Mouse (Mus musculus): ENCODE measurements around the gene Lbx1. TPM values are rescaled to one million over a fixed set of nuclear protein-coding genes. Genes with fewer than 3 reads are reported as not detected.
A peak's percentile ranks its signal among the peaks of the same experiment; 100 is the strongest.

Gene Lbx1
- polyA plus RNA-seq, 1 experiment, result 8.4 TPM

DNA sequence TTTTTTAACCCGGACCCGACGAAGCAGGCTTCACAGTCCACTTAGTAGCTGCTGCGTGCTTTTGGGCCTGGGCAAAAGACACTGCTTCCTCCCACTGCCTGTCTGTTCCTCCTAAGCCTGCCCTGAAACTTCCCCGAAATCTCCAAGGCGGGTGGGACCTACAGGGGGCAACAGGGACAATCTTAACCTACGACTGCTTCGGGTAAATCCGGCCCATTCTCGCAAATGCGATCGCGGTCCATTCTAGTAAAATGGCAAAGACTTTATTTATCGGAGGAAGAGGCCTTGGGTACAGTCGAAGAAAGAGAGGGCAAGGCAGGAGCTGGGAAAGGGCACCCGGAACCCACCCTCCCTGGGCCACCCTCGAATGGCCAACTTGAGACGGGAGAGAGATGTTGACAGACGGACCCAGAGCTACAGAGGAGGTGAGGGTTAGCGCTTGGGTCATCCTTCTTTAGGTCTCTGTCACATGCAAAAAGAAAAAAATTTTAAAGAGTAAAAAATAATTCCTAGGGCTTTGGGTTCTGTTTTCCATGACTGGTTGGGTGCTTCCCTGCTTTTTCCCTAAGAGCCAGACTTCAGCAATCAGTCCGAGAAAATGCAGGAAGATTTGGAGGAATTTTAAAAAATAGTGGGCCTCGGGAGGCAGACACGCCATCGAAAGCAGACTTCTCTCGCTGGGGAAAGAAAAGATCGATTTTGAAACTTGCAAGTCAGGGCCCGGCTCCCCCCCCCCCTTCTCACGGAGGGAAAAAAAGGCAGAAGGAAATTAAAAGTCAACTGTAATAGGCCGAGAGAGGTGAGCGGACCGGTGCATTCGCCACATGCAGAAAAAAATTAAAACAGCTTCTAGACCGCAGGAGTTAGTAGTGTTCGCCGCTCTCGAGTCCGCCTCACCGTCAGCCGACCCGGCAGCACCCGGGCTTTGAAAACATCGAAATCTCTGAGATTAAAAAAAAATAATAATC lies 2.9 kb downstream of the Lbx1 start:
- peak; percentile 39 for DNase-seq (ENCODE audit: low read depth)
- TF ChIP-seq CTCF (IDR thresholded peaks at IDR 0.05; ENCODE audit: borderline replicate concordance, extremely low read depth, insufficient read depth, insufficient read length) (no peak), POLR2A (IDR thresholded peaks at IDR 0.05; ENCODE audit: borderline replicate concordance, extremely low read depth, insufficient read depth, insufficient read length, poor library complexity, severe bottlenecking) (no peak)

DNA sequence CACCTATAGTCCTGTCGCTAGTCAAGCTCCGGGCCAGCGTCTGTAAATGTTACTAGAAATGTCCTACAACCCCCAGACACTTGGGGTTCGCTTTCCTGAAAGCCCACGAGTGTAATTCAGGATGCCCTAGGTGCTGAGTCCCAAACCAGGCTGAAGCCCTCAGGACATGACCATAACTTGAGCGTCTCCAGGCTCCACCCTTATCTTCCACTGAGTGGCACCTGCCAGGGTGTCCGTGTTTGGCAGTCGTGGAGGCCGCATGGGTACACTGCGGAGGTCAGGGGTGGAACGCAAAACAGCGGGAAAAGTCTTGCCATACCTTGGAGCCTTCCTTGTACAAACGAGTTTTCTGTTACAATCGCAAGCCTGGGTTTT lies 3.6 kb downstream of the Lbx1 start:
- TF ChIP-seq POLR2A (IDR thresholded peaks at IDR 0.05; ENCODE audit: borderline replicate concordance, extremely low read depth, insufficient read depth, insufficient read length, poor library complexity, severe bottlenecking) (no peak), CTCF (IDR thresholded peaks at IDR 0.05; ENCODE audit: borderline replicate concordance, extremely low read depth, insufficient read depth, insufficient read length) (no peak)
- no peak for DNase-seq (ENCODE audit: low read depth)

DNA sequence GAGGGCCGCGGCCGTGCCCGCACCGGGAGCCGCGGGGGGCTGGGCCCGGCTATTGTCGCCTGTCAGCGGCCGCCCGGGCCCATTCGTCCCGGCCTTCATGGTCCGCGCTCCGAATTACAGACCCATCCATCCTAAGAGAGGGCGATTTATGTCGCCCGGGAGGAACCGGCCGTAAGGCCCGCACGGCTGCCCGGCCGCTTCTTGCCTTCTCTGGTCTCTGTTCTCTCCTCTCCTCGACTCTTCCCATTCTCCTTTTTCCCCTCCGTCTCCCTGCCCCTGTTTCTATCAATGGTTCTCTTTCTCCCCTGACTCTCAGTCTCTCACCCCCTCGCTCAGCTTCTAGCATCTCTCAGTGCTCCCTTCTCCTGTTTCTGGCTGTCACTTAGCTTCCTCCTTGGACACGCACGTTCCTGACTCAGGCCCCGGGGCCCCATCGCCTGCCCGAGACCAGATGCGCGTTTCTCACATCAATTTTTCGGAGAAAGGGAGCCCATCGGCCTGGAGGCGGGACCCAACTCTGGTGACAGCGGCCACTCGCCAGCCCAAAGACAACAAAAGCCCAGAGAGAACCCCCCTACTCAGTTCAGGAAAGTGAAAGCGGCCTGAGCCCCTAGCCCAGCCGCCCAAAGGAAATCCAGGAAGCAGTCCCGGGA lies 4.1 kb downstream of the Lbx1 start:
- TF ChIP-seq CTCF (IDR thresholded peaks at IDR 0.05; ENCODE audit: borderline replicate concordance, extremely low read depth, insufficient read depth, insufficient read length) (no peak), POLR2A (IDR thresholded peaks at IDR 0.05; ENCODE audit: borderline replicate concordance, extremely low read depth, insufficient read depth, insufficient read length, poor library complexity, severe bottlenecking) (no peak)
- no peak for DNase-seq (ENCODE audit: low read depth)

DNA sequence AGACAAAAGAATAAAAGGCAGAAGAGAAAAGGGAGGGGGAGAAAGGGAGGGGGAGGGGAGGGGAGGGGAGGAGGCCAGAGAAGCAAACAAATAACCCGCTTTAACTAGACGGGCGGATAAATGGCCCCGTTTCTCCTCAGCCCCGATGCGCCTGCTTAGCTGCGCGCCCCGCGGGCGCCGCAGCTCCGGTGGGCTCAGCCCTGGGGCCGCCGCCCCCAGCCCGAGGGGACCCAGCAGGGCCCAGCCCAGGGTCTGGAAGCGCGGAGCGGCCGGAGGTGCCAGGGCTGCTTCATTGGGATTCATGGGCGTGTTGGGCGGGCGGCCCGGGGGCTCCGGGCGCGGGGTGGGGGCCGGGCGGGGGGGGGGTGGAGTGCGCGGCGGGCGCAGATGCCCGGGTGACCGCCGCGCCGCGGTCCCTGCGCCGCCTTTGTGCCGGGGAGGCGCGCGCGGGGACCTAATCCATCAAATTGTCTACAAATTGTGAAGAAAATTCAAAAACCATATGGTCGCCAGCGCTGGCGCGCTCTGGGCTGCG lies 4.7 kb downstream of the Lbx1 start:
- DNase-seq (ENCODE audit: low read depth), result no peak
- no peak for TF ChIP-seq POLR2A (IDR thresholded peaks at IDR 0.05; ENCODE audit: borderline replicate concordance, extremely low read depth, insufficient read depth, insufficient read length, poor library complexity, severe bottlenecking)
- TF ChIP-seq CTCF (IDR thresholded peaks at IDR 0.05; ENCODE audit: borderline replicate concordance, extremely low read depth, insufficient read depth, insufficient read length), result no peak

DNA sequence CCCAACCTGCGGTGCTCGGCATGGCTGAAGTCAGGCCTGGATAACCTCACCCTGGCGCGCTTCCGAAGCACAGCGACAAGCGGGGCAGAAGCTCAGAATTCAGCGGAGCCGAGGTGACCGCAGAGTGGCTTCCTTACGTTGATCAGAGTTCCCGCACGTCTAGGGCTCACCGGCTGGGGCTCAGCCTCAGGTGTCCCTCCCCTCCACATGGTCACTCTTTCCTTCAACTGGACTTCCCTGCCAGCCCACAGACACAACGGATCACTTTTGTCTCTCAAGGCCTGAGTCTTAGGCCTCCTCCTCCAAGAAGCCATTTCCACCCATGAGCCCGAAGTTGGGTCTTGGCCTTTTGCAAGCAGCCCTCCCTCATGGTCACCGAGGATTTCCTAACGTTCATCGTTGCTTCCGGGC lies 5.4 kb downstream of the Lbx1 start:
- no peak for TF ChIP-seq POLR2A (IDR thresholded peaks at IDR 0.05; ENCODE audit: borderline replicate concordance, extremely low read depth, insufficient read depth, insufficient read length, poor library complexity, severe bottlenecking)
- no peak for TF ChIP-seq CTCF (IDR thresholded peaks at IDR 0.05; ENCODE audit: borderline replicate concordance, extremely low read depth, insufficient read depth, insufficient read length)
- no peak for DNase-seq (ENCODE audit: low read depth)

DNA sequence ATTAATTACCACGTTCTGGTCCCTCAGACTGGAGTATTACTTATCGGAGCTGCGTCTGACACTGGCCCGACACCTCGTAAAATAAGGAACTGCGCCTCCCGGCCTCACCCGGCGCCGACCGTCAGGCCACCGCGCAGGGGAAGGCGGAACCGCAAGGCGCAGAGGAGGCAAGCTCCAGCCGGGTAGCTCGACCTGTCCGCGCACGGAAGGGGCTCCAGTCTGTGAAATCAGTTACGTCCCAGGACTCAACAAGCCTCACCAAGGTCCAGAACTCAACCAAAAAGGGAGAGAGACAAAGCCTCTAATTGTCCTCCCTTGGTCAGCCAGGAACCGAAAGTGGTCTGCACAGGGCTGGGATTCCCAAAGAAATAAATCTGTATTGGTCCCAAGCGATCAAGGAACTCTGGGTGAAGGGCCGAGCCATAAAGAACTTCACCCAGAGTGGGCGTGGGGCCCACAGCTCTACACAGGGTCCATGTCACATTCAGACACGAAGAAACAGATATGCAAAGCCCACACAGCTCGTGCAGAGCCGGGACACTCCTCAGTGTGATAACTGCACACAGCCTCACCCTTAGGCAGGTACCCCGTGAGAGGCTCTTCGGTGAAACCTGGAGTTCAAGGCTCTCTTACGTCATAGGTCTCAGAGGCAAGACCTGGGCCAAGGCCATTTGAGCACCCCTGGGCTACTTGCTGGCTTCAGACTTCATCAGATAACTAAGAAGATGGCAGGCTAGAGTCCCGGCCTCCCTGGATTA lies 6.1 kb downstream of the Lbx1 start:
- no peak for DNase-seq (ENCODE audit: low read depth)

DNA sequence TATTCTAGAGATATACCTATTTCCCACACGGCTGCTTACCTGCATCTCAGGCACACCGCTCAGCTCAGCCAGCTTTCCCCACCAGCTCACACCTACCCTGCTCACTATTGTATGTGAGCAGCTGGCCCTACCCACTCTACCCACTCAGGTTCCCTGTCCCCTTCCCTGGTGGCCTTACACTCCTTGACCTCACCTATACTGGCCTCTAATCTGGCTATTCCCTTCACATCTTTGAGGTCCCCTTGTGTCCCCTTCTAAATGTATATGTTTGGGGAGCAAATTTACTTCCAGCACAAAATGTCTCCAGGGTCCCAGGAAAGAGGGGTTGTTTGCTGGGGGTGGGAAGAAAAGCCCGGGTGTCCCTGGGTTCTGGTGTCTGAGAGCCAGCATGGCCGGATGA lies 6.8 kb downstream of the Lbx1 start:
- DNase-seq (ENCODE audit: low read depth), result no peak
- TF ChIP-seq CTCF (IDR thresholded peaks at IDR 0.05; ENCODE audit: borderline replicate concordance, extremely low read depth, insufficient read depth, insufficient read length) (no peak), POLR2A (IDR thresholded peaks at IDR 0.05; ENCODE audit: borderline replicate concordance, extremely low read depth, insufficient read depth, insufficient read length, poor library complexity, severe bottlenecking) (no peak)

More for the DNA sequence above, 6.1 kb downstream of the Lbx1 start:
- no peak for TF ChIP-seq CTCF (IDR thresholded peaks at IDR 0.05; ENCODE audit: borderline replicate concordance, extremely low read depth, insufficient read depth, insufficient read length)
- no peak for TF ChIP-seq POLR2A (IDR thresholded peaks at IDR 0.05; ENCODE audit: borderline replicate concordance, extremely low read depth, insufficient read depth, insufficient read length, poor library complexity, severe bottlenecking)

DNA sequence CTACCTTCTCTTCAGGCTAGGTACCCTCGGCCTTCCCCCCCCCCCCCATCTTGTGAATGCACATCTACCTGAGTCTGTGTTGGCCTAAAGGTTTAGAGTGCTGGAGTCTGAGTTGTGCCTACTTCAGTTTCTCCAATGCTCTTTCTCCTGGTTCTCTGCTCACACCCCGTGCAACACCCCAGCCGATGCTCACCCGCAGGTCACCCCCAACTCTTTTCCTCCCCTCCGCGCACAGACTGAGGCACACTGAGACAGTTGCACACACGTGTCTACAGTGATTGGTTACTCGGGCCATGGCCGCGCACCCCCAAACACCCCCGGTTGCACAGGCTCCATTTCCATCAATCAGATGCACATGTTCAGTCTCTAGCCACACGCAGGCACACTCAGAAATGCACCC lies 7.5 kb downstream of the Lbx1 start:
- no peak for DNase-seq (ENCODE audit: low read depth)
- TF ChIP-seq CTCF (IDR thresholded peaks at IDR 0.05; ENCODE audit: borderline replicate concordance, extremely low read depth, insufficient read depth, insufficient read length) (no peak), POLR2A (IDR thresholded peaks at IDR 0.05; ENCODE audit: borderline replicate concordance, extremely low read depth, insufficient read depth, insufficient read length, poor library complexity, severe bottlenecking) (no peak)

DNA sequence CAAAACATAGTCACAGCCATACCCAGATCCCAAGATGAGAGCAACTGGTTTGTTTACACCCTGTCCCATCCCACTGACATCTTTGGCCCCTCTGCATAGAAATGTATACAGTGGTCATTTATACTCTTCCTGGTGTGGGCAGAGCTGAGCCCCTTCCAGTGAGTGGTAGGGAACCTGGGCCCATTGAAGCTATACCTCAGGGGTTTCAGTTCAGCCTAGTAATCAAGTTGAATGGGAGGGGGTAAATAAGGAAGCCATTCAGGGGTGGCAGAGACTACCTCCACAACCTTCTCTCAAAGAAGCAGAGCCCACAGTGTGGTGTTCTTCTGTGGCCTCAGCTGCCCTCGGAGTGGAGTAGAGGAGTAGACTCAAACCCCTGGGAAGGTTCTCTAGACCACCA lies 7.9 kb downstream of the Lbx1 start:
- DNase-seq (ENCODE audit: low read depth), result no peak
- TF ChIP-seq POLR2A (IDR thresholded peaks at IDR 0.05; ENCODE audit: borderline replicate concordance, extremely low read depth, insufficient read depth, insufficient read length, poor library complexity, severe bottlenecking) (no peak), CTCF (IDR thresholded peaks at IDR 0.05; ENCODE audit: borderline replicate concordance, extremely low read depth, insufficient read depth, insufficient read length) (no peak)

DNA sequence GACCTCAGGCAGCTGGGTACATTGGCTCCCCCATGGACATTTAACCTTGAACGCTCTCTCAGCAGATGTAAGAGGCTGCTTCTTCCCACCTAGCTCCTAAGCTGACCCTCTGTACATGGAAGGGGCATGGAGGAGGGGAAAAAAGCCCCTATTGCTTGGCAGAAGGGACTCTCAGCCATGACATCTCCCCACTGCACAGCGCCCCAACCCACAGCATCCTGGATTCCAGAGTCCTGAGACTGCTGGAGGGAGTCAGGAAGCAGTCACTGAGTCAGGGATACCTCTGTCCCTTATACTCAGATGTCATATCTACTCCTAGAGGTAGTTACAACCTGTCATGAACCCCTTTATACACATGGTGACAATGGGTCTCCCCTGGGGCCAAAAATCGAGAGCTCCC lies 8.6 kb downstream of the Lbx1 start:
- TF ChIP-seq POLR2A (IDR thresholded peaks at IDR 0.05; ENCODE audit: borderline replicate concordance, extremely low read depth, insufficient read depth, insufficient read length, poor library complexity, severe bottlenecking) (no peak), CTCF (IDR thresholded peaks at IDR 0.05; ENCODE audit: borderline replicate concordance, extremely low read depth, insufficient read depth, insufficient read length) (no peak)
- no peak for DNase-seq (ENCODE audit: low read depth)

DNA sequence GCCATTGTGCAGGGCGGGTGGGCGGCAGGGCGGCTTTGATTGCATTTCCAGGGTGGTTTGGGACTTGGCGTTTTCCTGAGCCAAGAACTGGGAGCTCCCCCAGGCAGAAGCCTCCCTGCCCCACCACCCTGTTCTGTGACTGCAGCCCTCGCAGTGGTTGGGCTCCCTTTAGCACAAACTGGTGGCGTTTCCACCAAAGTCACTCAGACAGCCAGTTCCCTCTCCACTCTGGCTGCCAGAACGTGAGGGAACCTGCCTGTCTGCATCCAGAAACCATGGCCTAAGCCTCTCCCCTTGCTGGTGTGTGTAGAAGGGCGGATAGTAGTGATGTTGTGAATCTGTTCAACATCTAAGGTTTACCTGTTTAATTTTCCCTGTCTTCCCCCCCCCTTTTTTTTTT lies 9.4 kb downstream of the Lbx1 start:
- TF ChIP-seq CTCF (IDR thresholded peaks at IDR 0.05; ENCODE audit: borderline replicate concordance, extremely low read depth, insufficient read depth, insufficient read length), result no peak
- TF ChIP-seq POLR2A (IDR thresholded peaks at IDR 0.05; ENCODE audit: borderline replicate concordance, extremely low read depth, insufficient read depth, insufficient read length, poor library complexity, severe bottlenecking), result no peak
- no peak for DNase-seq (ENCODE audit: low read depth)
